Mouse (Mus musculus): ENCODE results near the gene Ccdc22. TPM values are rescaled to one million over a fixed set of nuclear protein-coding genes. Genes with fewer than 3 reads are reported as not detected.

The Ccdc22 gene
- polyA plus RNA-seq, 1 experiment from 2014 or later: 19.4 TPM

DNA sequence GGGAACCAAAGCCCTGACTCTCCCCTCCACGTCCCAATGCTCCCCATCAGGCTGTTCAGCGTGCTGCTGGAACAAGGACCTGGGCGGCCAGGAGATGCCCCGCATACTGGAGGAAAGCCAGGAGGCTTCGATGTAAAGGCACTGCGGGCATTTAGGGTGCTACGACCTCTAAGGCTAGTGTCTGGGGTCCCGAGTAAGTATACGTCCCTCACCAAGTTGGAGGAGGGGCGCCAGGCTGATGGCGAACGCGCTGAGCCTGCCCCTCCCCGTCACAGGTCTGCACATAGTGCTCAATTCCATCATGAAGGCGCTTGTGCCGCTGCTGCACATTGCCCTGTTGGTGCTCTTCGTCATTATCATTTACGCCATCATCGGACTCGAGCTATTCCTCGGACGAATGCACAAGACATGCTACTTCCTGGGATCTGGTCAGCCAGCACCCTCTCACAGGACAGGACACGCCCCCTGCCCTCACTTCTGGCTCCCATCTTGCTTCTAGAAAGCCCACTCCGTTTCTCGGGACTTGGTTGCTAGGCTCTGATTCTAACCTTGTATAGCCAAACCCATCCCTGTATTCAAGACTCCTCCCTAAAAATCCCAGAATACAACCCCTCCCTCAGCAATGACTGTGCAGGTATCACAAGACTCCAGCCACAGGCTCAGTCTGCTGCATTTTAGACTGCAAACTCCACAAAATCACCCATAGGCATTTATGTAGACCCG, 5.4 kb upstream of the Ccdc22 start:
- no peak for ATAC-seq (ENCODE audit: insufficient number of reproducible peaks, low FRiP score)
- Histone ChIP-seq H3K4me1 (replicated peaks) (0 out of 2 replicates have a peak, but pooled peaks cover 2% of the 10 kb centered on the region), H3K9me3 (replicated peaks) (0 out of 2 replicates have a peak, but pooled peaks cover 4% of the 10 kb centered on the region), H3K4me2 (peak overlapping the region; percentile 77), H3K27me3 (replicated peaks) (peaks cover 21% of the 10 kb centered on the region), H3K36me3 (no peaks in the 10 kb centered on the region), H3K4me3 (peak overlapping the region; percentile 39), H3K27ac (ENCODE audit: poor library complexity, severe bottlenecking) (no peak overlapping the region), H3K9ac (no peak overlapping the region)
- 24% methylated on average over 26 of the region's 26 CpGs for WGBS

DNA sequence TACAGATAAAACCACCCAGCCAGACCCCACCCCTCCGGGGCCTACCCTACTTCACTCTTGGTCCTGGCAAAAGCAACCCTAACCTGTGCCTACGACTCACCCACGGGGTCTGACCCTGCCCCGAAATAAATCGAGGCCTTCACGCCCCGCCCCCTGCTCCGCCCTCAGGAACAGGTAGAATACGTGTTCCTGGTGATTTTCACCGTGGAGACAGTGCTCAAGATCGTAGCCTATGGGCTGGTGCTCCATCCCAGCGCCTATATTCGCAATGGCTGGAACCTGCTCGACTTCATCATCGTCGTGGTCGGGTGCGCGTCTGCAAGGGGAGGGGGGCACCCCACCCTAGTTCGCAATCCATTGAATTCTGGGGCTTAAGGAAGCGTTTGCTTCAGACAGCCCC, 4.7 kb upstream of the Ccdc22 start:
- H3K9ac ChIP-seq: no peak overlapping the region
- peak overlapping the region; percentile 39 for H3K4me3 ChIP-seq
- H3K27ac ChIP-seq (ENCODE audit: poor library complexity, severe bottlenecking): no peak overlapping the region
- H3K27me3 ChIP-seq (replicated peaks): peaks cover 21% of the 10 kb centered on the region
- H3K4me1 ChIP-seq (replicated peaks): 0 out of 2 replicates have a peak, but pooled peaks cover 2% of the 10 kb centered on the region
- H3K36me3 ChIP-seq: no peaks in the 10 kb centered on the region
- no peak for ATAC-seq (ENCODE audit: insufficient number of reproducible peaks, low FRiP score)
- H3K4me2 ChIP-seq: peak overlapping the region; percentile 77
- WGBS: 19% methylated on average over 21 of the region's 21 CpGs
- H3K9me3 ChIP-seq (replicated peaks): 0 out of 2 replicates have a peak, but pooled peaks cover 4% of the 10 kb centered on the region

DNA sequence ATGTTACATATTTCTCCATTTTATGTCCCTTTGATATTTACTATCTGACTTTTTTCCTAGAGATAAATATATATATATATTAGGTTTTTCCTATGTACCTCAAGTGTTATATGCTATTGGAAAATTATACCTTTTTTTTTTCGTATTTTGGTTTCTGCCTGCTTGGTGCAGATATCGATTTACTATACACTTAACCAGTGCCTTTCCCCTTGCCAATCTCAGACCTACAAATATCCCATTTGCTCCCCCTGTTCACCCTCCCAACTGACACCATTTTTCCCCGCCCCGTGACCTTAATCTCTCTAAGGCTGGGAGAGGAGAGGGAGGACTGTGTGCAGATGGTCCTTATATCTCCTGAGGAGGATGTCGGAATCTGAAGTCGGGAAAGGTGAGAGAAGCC, 1.5 kb upstream of the Ccdc22 start, which contains the start of gene Cacna1f:
Cacna1f (plus strand) TSS at position 301 of the 400 bp plus-strand sequence.
- no peak for ATAC-seq (ENCODE audit: insufficient number of reproducible peaks, low FRiP score)
- H3K27me3 ChIP-seq (replicated peaks): peaks cover 21% of the 10 kb centered on the region
- no peaks in the 10 kb centered on the region for H3K36me3 ChIP-seq
- H3K27ac ChIP-seq (ENCODE audit: poor library complexity, severe bottlenecking): no peak within 1 kb of the TSS
- H3K4me3 ChIP-seq: no peak within 1 kb of the TSS
- 60% methylated on average over 6 of the region's 6 CpGs for WGBS
- no peak within 1 kb of the TSS for H3K9ac ChIP-seq
- 0 out of 2 replicates have a peak, but pooled peaks cover 8% of the 10 kb centered on the region for H3K4me1 ChIP-seq (replicated peaks)
- H3K9me3 ChIP-seq (replicated peaks): no peaks in the 10 kb centered on the region
- no peak within 1 kb of the TSS for H3K4me2 ChIP-seq

DNA sequence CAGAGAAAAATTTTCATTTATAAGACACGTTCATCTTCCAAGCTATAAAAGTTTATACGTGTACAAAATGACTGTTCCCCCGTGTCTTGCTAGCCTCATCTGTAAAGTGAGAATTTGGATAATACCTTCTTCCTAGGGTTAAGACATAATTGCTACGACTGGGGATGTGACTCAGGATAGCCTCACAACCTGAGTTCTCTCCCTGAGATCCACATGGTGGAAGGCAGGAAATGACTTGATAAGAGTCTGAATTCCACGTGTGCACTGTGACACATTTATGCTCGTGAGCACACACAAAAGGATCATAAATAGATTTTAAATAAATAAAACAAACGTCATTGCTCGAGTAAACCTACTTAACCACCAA, 241 bp upstream of the Ccdc22 start:
- 40% methylated on average over 8 of the region's 8 CpGs for WGBS
- no peaks in the 10 kb centered on the region for H3K36me3 ChIP-seq
- H3K4me1 ChIP-seq (replicated peaks): 0 out of 2 replicates have a peak, but pooled peaks cover 8% of the 10 kb centered on the region
- no peak overlapping the region for H3K4me3 ChIP-seq
- H3K9ac ChIP-seq: no peak overlapping the region
- peaks cover 15% of the 10 kb centered on the region; the same call in 1 of the 2 replicates for H3K27me3 ChIP-seq (replicated peaks)
- no peak overlapping the region for H3K27ac ChIP-seq (ENCODE audit: poor library complexity, severe bottlenecking)
- H3K4me2 ChIP-seq: no peak overlapping the region
- no peak for ATAC-seq (ENCODE audit: insufficient number of reproducible peaks, low FRiP score)
- no peaks in the 10 kb centered on the region for H3K9me3 ChIP-seq (replicated peaks)

DNA sequence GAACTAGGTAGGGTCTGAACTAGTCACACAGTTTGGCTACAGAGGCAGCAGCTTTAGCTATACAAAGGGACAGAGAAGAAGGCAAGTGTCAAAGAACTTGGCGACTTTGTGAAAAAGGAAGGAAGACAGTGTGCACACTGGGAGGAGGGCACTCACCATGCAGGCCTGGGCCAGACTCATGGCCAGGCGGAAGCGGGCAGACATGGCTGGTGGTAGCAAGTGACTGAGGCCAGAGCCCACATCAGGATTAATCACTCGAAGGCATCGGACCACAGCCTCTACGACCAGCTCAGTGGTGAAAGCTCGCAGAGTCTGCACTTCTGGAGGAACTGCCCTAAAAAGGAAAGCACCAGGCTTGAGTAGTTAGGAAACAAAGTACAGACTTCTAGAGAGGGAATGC, 1.3 kb downstream of the Ccdc22 start:
- H3K4me1 ChIP-seq (replicated peaks): 0 out of 2 replicates have a peak, but pooled peaks cover 6% of the 10 kb centered on the region
- no peak overlapping the region for H3K27ac ChIP-seq (ENCODE audit: poor library complexity, severe bottlenecking)
- no peak overlapping the region for H3K9ac ChIP-seq
- 86% methylated on average over 7 of the region's 7 CpGs for WGBS
- H3K36me3 ChIP-seq: peaks cover 4% of the 10 kb centered on the region; the same call in 1 of the 2 replicates
- H3K9me3 ChIP-seq (replicated peaks): no peaks in the 10 kb centered on the region
- peaks cover 6% of the 10 kb centered on the region; the same call in 1 of the 2 replicates for H3K27me3 ChIP-seq (replicated peaks)
- H3K4me3 ChIP-seq: no peak overlapping the region
- no peak for ATAC-seq (ENCODE audit: insufficient number of reproducible peaks, low FRiP score)
- H3K4me2 ChIP-seq: no peak overlapping the region

DNA sequence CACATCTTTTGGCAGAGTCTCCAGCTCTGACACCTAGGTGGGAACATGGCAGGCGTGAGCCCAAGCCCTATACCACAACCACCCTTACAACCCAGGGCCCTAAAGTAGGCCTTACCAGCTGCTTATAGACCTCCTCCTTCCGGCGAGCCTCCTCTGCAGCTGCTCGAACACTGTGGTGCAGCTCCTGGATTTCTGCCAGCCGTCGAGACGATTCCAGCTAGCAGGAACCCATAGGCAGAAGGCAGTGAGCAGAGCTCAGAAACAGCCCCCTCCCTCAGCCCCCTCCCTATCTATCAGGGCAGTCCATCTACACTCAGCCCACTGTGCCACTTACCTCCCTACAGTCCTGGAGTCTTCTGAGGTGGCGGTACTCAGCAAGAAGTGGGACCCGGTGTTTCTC, 9.9 kb downstream of the Ccdc22 start:
- H3K9ac ChIP-seq: no peak overlapping the region
- H3K27me3 ChIP-seq (replicated peaks): no peaks in the 10 kb centered on the region
- H3K36me3 ChIP-seq: peaks cover 55% of the 10 kb centered on the region
- H3K4me3 ChIP-seq: no peak overlapping the region
- no peaks in the 10 kb centered on the region for H3K4me1 ChIP-seq (replicated peaks)
- H3K27ac ChIP-seq (ENCODE audit: poor library complexity, severe bottlenecking): no peak overlapping the region
- no peak for ATAC-seq (ENCODE audit: insufficient number of reproducible peaks, low FRiP score)
- H3K9me3 ChIP-seq (replicated peaks): no peaks in the 10 kb centered on the region
- no peak overlapping the region for H3K4me2 ChIP-seq
- WGBS: 82% methylated on average over 9 of the region's 9 CpGs

DNA sequence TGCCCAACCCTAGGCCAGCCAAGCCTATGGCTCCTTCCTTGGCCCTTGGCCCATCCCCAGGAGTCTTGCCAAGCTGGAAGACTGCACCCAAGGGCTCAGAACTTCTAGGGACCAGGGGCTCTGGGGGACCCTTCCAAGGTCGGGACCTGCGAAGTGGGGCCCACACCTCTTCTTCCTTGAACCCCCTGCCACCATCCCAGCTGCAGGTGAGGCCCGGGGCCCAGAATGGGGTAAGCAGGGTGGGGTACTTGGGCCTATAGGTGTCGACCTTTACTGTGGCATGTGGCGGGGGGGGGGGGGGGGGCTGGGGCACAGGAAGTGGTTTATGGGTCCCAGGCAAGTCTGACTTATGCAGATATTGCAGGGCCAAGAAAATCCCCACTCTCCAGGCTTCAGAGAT, 19.0 kb downstream of the Ccdc22 start:
- no peak overlapping the region for H3K4me3 ChIP-seq
- H3K4me2 ChIP-seq: no peak overlapping the region
- no peak for ATAC-seq (ENCODE audit: insufficient number of reproducible peaks, low FRiP score)
- no peaks in the 10 kb centered on the region for H3K27me3 ChIP-seq (replicated peaks)
- 70% methylated on average over 5 of the region's 5 CpGs for WGBS
- no peak overlapping the region for H3K9ac ChIP-seq
- H3K4me1 ChIP-seq (replicated peaks): no peaks in the 10 kb centered on the region
- peaks cover 6% of the 10 kb centered on the region; the same call in 1 of the 2 replicates for H3K36me3 ChIP-seq
- H3K9me3 ChIP-seq (replicated peaks): no peaks in the 10 kb centered on the region
- H3K27ac ChIP-seq (ENCODE audit: poor library complexity, severe bottlenecking): no peak overlapping the region

DNA sequence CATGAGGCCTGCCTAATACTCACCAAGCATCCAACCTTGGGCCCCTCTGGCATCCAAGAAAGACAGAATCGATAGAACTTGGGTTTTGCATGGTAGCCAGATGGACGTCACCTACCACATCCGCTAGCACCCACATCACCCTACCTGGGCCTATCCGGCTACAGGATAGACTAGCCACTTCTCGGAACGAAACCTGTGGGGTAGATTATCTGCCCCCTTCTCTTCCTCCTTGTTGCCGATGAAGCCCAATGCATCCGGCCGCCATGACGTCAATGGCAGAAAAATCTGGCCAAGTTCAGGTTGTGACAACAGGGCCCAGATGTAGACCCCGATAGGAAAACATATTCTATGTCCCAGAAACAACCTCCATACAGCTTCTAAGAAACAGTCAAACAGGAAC, 21.4 kb downstream of the Ccdc22 start:
- ATAC-seq (ENCODE audit: insufficient number of reproducible peaks, low FRiP score): no peak
- no peak overlapping the region for H3K27ac ChIP-seq (ENCODE audit: poor library complexity, severe bottlenecking)
- H3K27me3 ChIP-seq (replicated peaks): 0 out of 2 replicates have a peak, but pooled peaks cover under 1% of the 10 kb centered on the region
- H3K9me3 ChIP-seq (replicated peaks): no peaks in the 10 kb centered on the region
- no peak overlapping the region for H3K9ac ChIP-seq
- no peaks in the 10 kb centered on the region for H3K4me1 ChIP-seq (replicated peaks)
- no peak overlapping the region for H3K4me3 ChIP-seq
- no peak overlapping the region for H3K4me2 ChIP-seq
- H3K36me3 ChIP-seq: peaks cover 2% of the 10 kb centered on the region; the same call in 1 of the 2 replicates
- 88% methylated on average over 11 of the region's 11 CpGs for WGBS

DNA sequence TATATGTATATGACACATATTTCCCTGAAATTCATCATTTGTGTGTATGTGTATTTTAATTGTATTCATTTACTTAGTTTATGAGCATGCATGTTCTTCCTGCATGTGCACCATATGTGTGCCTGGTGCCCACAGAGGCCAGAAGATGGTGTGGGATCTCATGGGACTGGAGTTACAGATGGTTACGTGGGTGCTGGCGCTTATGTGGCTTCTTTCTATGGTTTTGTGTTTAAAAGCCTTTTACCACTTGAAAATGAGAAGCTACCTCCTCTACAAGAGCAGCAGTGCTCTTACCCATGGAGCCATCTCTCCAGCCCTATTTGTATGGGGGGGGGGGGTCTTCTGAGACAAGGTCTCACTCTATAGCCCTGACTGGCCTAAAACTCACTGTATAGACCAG, 24.2 kb downstream of the Ccdc22 start:
- Histone ChIP-seq H3K36me3 (no peaks in the 10 kb centered on the region), H3K27ac (ENCODE audit: poor library complexity, severe bottlenecking) (no peak overlapping the region), H3K4me1 (replicated peaks) (no peaks in the 10 kb centered on the region), H3K9me3 (replicated peaks) (no peaks in the 10 kb centered on the region), H3K4me2 (no peak overlapping the region), H3K9ac (no peak overlapping the region), H3K27me3 (replicated peaks) (0 out of 2 replicates have a peak, but pooled peaks cover 3% of the 10 kb centered on the region), H3K4me3 (no peak overlapping the region)
- ATAC-seq (ENCODE audit: insufficient number of reproducible peaks, low FRiP score): no peak
- 88% methylated on average over 2 of the region's 2 CpGs for WGBS

DNA sequence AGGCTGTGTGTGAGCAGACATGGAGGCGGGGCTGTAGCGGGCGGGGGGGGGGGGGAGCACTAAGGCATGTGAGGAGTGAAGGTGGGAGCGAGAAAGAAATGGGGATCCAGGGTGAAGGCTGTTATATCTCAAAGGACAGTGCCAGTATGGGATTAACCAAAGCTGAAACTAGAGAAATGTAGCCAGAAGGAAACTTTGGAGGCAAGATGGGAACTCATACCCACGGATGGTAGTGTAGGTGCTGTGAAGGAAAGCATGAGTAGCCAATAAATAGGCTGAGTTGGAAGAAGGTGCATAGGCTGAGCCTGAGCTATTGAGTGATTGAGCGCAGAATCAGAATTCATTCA, 30.5 kb downstream of the Ccdc22 start:
- Histone ChIP-seq H3K27ac (ENCODE audit: poor library complexity, severe bottlenecking) (no peak overlapping the region), H3K9ac (no peak overlapping the region), H3K4me3 (peak overlapping the region; percentile 82), H3K27me3 (replicated peaks) (0 out of 2 replicates have a peak, but pooled peaks cover 3% of the 10 kb centered on the region), H3K4me1 (replicated peaks) (peaks cover 34% of the 10 kb centered on the region), H3K9me3 (replicated peaks) (no peaks in the 10 kb centered on the region), H3K4me2 (peak overlapping the region; percentile 73), H3K36me3 (no peaks in the 10 kb centered on the region)
- 19% methylated on average over 5 of the region's 6 CpGs for WGBS
- ATAC-seq (ENCODE audit: insufficient number of reproducible peaks, low FRiP score): no peak

DNA sequence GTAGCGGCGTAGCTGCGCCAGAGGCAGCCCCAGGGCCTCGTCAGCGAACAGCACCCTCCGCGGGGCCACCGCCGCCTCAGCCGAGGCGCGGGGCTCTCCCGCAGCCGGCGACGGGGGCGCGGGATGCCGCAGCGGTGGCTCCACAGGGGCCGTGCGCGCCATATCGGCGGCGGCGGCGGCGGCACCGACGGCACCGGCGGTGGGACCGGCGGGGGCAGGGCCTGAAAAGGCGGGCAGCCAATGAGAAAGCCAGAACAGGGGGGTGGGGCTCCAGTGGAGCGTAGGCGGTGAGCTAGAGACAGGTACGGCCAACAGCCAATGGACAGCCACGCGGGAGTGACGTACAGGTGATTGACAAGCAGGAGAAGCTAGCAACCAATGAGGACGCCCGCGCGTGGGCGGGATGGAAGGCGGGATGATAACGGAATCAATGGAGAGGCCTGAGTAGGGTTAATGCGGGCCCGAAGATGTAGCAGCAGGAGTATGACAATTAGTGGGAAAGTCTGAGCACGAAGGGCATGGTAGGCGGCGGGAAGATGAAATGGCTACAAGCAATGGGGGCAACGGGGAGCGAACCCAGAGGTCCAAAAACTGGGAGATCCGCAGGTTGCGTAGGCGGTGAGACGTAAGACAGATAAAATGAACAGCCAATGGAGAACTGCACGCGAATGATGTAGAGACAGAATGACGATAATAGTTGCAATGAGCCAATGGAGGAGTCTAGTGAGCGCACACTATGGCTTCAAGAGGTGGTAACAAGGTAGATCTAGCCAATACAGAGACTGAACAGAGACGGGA, 31.0 kb downstream of the Ccdc22 start, which contains the start of gene Ppp1r3f:
Ppp1r3f (minus strand) TSS at position 197 of the 798 bp plus-strand sequence.
- whole genome bisulfite sequencing: 22% methylated on average over 65 of the region's 65 CpGs

More for the DNA sequence above, 31.0 kb downstream of the Ccdc22 start, which contains the start of gene Ppp1r3f:
- Histone ChIP-seq H3K27me3 (replicated peaks) (0 out of 2 replicates have a peak, but pooled peaks cover 3% of the 10 kb centered on the region), H3K9me3 (replicated peaks) (no peaks in the 10 kb centered on the region), H3K4me1 (replicated peaks) (peaks cover 34% of the 10 kb centered on the region), H3K4me2 (peak within 1 kb of the TSS; percentile 80), H3K9ac (peak within 1 kb of the TSS; percentile 87), H3K36me3 (no peaks in the 10 kb centered on the region), H3K4me3 (peak within 1 kb of the TSS; percentile 82), H3K27ac (ENCODE audit: poor library complexity, severe bottlenecking) (peak within 1 kb of the TSS; percentile 83)
- peak; percentile 96 for ATAC-seq (ENCODE audit: insufficient number of reproducible peaks, low FRiP score)

Data from heart, embryonic 12.5 days (tissue).